Mouse (Mus musculus): ENCODE measurements around the gene Ddah1.
"Not testable (repeated sequence)": the region's sequence is repeated elsewhere in the genome, so short reads cannot be mapped to it uniquely, and the experiment has no call there.

Gene Ddah1

GRCm38 (mm10) chr3:145864713-145865233 lies 106.3 kb downstream of the Ddah1 start:
- no peak for DNase-seq (ENCODE audit: low spot score in 2 of 2)

GRCm38 (mm10) chr3:145872680-145873079 lies 114.2 kb downstream of the Ddah1 start:
- no peak for DNase-seq (ENCODE audit: low spot score in 2 of 2)

- DNase-seq (ENCODE audit: low spot score in 2 of 2): no peak
Measured at GRCm38 (mm10) chr3:145873271-145873670, 114.8 kb downstream of the Ddah1 start.

DNA sequence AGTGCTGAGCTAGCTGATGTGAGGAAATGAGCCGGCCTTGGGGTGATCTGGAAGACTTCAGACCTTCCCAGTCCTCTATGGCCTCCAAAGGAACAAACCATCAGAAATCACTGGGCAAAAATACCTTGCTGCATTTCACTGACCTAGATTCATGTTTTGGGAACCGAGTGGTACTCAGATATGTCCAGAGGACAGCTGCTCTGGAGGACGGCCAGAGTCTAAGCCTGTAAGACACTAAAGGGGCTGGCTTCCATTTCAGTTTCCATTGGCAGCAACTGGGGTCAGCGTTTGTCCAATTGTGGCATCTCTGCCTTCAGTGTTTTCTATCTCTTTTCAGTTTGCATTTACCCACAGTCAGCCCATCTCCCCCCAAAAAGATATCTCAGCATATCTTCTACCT lies 115.7 kb downstream of the Ddah1 start:
- no peak for DNase-seq (ENCODE audit: low spot score in 2 of 2)

DNA sequence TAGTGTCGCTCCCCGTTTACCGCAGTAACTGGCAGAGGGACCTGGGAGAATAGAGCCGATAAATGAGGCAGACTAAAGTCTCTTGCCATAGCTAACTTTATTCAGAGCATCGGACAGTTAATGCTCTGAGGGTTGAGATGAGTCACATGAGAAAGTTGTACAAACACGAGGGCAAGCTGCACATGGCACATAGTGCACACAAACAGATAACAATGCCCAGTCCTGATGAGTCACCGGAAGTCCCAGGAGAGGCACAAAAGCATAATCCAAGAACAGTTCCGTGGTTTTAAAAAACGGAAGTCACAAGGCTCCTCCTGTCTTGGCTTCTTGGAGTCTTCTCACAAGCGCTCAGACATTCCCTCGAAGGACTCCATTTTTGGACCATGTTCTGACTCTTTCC lies 117.6 kb downstream of the Ddah1 start:
- DNase-seq (ENCODE audit: low spot score in 2 of 2): no peak

GRCm38 (mm10) chr3:145878867-145879266 lies 120.4 kb downstream of the Ddah1 start:
- DNase-seq (ENCODE audit: low spot score in 2 of 2): not testable (repeated sequence)

DNA sequence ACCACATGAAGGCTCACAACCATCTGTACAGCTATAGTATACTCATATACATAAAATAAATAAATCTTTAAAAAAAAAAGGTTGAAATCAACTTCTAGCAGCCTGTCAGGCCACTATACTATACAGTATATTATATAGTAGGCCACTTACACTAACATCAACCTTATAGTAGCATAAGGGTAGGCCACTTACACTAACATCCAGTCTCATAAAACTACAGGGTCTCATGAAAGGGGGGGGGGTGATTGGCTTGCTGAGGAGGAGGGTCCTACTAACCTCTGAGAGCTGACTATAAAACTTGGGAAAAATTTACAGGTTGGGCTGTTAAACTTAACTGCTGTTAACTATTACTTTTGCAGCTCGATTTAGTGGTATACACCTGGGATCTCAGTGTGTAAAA lies 121.9 kb downstream of the Ddah1 start:
- DNase-seq (ENCODE audit: low spot score in 2 of 2): no peak

- no peak for DNase-seq (ENCODE audit: low spot score in 2 of 2)
Measured at GRCm38 (mm10) chr3:145882076-145882874, 123.8 kb downstream of the Ddah1 start.

- no peak for DNase-seq (ENCODE audit: low spot score in 2 of 2)
Measured at GRCm38 (mm10) chr3:145883233-145883632, 124.8 kb downstream of the Ddah1 start.

- DNase-seq (ENCODE audit: low spot score in 2 of 2): no peak
Measured at GRCm38 (mm10) chr3:145885376-145885775, 126.9 kb downstream of the Ddah1 start.

DNA sequence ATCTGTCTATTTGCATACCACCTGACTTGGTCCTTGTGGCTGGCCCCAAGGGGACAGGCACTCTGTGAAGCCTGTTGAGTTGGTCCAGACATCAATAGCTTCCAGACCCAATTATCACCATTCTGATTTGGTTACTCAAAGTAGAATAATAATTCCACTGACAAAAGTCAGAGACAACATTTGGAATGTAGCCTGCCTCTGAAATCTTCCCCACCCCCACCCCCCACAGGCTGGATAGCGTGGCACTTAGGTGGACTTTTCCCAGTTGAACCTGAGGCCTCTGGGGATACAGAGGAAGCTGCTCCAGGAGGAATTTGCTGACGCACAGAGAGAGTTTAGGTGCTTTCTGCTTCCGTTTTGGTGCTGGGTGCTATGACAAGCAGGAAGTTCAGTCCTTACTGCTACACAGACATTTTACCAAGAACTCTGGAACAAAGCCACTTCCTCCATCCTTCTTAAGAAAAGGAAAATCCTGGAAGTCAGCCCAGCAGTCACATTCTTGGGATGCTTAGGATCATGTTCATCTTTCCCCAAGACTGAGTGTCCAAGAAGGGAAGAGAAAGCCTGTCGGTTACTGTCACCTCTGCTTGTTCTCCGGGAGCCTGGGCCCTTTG lies 127.5 kb downstream of the Ddah1 start:
- DNase-seq (ENCODE audit: low spot score in 2 of 2): no peak

DNA sequence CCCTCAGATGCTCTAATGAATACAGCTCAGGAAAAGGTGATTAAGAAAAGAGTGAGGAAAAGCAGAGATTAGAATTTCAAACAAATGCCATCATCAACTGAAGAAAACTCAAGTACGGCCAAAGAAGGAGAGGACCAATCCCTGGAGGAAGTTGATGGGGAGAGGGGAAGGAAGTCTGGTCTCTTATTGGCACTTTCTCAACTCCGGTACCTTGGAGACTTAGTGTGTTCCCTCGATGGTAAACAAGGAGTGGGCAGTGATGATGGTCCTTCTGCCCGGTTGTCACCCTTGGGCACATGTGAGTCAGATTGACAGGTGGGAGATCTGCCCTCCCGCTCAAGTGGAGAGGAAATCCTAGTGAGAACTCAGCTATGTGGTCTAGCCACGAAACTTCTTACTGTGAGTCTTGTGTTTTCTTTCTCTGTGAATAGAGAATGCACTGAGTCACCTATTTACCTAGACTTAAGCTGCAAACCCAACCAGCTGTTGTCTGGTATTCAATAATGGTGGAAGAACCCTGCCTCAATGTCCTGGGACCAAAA lies 129.0 kb downstream of the Ddah1 start:
- no peak for DNase-seq (ENCODE audit: low spot score in 2 of 2)

DNA sequence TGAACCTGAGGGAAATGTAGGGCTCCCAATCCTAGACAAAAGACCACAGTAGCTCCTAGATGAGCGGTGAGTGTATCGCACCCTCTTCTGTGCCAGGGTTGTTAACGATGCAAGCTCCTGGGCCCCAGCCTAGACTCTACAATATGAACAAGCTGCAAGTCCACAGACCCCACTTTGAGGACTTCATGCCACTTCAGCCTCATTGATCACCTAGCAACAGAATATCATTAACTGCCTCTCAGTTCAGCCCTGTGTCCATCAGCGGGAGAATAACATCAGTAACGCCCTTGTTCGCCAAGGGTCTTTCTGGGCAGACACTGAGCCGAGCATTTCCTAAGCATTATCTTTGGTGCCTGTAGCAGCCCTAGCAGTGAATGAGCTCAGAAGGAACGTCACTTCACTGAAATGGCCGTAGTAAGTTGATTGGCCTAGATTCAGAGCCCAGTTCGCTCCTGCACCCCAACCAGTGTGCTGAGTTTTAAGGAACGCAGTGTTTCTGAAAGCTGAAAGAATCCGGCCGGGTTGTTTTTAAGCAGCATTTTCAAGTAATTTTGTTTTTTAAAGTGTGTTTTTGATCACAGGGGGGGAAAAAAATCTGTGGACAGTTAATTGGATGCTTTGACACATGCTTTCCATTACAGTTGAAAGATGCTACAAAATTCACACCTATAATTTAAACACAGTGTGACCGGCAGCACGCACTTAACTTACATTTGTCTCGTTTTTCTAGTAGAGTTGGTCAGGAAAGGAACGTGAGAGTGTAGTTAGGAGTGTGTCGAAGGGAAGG lies 132.1 kb downstream of the Ddah1 start:
- no peak for DNase-seq (ENCODE audit: low spot score in 2 of 2)

DNA sequence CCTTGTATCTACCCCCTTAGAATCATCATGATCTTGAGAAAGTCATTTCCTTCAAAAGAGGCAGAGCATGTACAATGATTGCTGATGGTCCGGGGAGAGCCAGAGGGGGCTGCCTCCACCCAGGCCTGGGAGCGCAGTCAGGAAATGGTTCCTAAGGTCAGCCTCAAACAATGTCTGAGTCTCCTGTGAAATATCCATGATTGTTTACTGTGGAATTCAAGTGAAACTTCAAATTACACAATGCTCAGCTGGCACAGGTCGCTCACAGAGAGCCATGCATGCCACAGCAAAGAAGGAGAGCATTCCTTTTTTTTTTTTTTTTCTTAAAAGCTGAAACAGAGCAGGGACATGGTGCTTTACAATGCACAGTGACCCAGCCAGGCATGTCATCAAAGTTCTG lies 134.0 kb downstream of the Ddah1 start:
- DNase-seq (ENCODE audit: low spot score in 2 of 2): no peak

GRCm38 (mm10) chr3:145894131-145894530 lies 135.7 kb downstream of the Ddah1 start:
- no peak for DNase-seq (ENCODE audit: low spot score in 2 of 2)

GRCm38 (mm10) chr3:145897749-145898148 lies 139.3 kb downstream of the Ddah1 start:
- DNase-seq (ENCODE audit: low spot score in 2 of 2): no peak

GRCm38 (mm10) chr3:145899832-145900231 lies 141.4 kb downstream of the Ddah1 start:
- no peak for DNase-seq (ENCODE audit: low spot score in 2 of 2)

- no peak for DNase-seq (ENCODE audit: low spot score in 2 of 2)
Measured at GRCm38 (mm10) chr3:145903530-145903929, 145.1 kb downstream of the Ddah1 start.

GRCm38 (mm10) chr3:145904850-145905776 lies 146.6 kb downstream of the Ddah1 start:
- peak; percentile 24 to 62 for DNase-seq (ENCODE audit: low spot score in 2 of 2)

- no peak for DNase-seq (ENCODE audit: low spot score in 2 of 2)
Measured at GRCm38 (mm10) chr3:145906582-145906981, 148.1 kb downstream of the Ddah1 start.

DNA sequence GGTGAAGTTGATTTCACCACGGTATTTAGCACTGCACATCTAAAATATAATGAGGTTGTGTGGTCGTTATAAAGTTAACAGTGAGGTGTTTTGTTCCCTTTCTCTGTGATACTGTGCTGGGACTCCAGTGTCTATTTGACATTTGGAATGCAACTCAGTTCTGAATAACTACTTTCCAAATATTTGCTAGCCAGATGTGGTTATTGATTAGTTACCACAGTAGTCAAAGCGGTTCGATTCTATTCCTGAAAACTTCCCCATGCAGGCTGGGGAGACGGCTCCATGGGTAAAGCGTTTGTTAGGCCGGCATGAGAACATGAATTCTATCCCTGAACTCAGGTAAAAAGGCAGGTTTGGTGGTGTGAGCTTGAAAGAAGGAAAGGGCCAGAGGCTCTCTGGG lies 154.0 kb downstream of the Ddah1 start:
- no peak for DNase-seq (ENCODE audit: low spot score in 2 of 2)
